Mouse (Mus musculus) heart, embryonic 10.5 days (tissue): ENCODE results near the gene Rims1. TPM values are rescaled to one million over a fixed set of nuclear protein-coding genes. Genes with fewer than 3 reads are reported as not detected.

Experiments
- DNase-seq: peaks from one replicate; pipeline ENCODE4 v3.0.0-alpha.2; 2017; ENCODE audit warnings: low spot score
- H3K27ac ChIP-seq: fragments of 300-500 bp; sonication (generic); 2 replicates; pipeline ENCODE4 v1.5.1; 2016; ENCODE audit warnings: mild to moderate bottlenecking
- H3K27me3 ChIP-seq: fragments of 300-500 bp; sonication (generic); 2 replicates; pipeline ENCODE4 v1.6.1; 2016; ENCODE audit warnings: mild to moderate bottlenecking; ENCODE audit not compliant: poor library complexity, insufficient read depth, severe bottlenecking
- H3K36me3 ChIP-seq: fragments of 300-500 bp; sonication (generic); 2 replicates; pipeline ENCODE4 v1.6.1; 2016; ENCODE audit warnings: mild to moderate bottlenecking, moderate library complexity
- H3K4me1 ChIP-seq: fragments of 300-500 bp; sonication (generic); 2 replicates; pipeline ENCODE4 v1.6.1; 2016; ENCODE audit warnings: mild to moderate bottlenecking
- H3K4me3 ChIP-seq: fragments of 300-500 bp; sonication (generic); 2 replicates; pipeline ENCODE4 v1.5.1; 2016; ENCODE audit warnings: mild to moderate bottlenecking, moderate library complexity
- H3K9me3 ChIP-seq: fragments of 300-500 bp; sonication (generic); 2 replicates; pipeline ENCODE4 v1.6.1; 2016; ENCODE audit warnings: mild to moderate bottlenecking, moderate library complexity
- WGBS: fragments of 180-500 bp; shearing (Covaris S2); methylation state at CpG from one replicate; pipeline ENCODE4 v1.1.7; 2016; 5-methylcytosine and 5-hydroxymethylcytosine counted together
- polyA plus RNA-seq: library from polyadenylated mRNA; unstranded; fragments of >200 nt; fragmentation: Nextera tagmentation; extraction: Ambion mirVana; gene quantifications from 2 replicates; pipeline ENCODE4 v1.2.1, GENCODE M21; 2016

The Rims1 gene
- polyA plus RNA-seq, 1 experiment from 2014 or later, result 1.2 TPM

DNA sequence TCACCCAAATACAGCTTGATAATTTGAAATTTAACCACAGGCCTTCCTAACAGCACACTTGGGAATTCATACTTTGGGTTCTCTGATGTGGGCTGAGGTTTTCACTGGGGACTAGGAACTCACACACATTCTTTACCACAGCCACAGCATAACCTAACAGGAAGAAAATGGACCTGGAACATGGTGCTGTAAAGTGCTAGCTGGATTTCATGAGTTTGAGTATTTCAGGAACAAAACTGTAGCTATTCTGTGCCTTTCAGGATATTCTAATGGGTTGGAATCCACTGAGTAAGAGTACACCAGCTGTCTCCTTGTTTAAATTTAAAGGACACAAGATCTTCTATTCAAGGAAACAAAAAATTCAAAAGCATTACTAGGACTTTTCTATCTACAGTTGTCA lies 149.8 kb downstream of the Rims1 start:
- Histone ChIP-seq H3K36me3 (no peaks in the 10 kb centered on the region), H3K27me3 (no peaks in the 10 kb centered on the region), H3K9me3 (no peaks in the 10 kb centered on the region), H3K4me1 (no peaks in the 10 kb centered on the region), H3K27ac (no peak overlapping the region), H3K4me3 (no peak overlapping the region)
- no peak for DNase-seq

DNA sequence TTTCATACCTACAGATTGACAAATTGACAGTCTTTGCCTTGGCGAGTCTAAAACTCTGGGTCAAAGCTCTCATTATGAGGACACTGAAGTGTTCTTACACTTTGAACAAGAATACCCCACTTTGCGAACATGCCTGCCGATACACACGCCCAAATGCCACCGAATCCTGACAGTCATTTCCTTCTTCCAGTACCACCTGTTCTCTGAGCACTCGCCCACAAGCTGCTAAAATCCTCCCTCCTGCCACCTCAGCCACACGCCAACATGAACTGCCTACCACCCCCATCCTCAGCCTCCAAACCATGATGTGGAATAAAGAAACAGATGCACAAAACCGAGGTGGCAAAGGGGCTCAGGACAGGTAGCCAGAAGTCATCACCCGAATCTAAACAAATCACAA lies 150.9 kb downstream of the Rims1 start:
- WGBS, result 86% methylated on average over 9 of the region's 9 CpGs
- Histone ChIP-seq H3K9me3 (no peaks in the 10 kb centered on the region), H3K4me3 (no peak overlapping the region), H3K27ac (no peak overlapping the region), H3K4me1 (no peaks in the 10 kb centered on the region), H3K36me3 (no peaks in the 10 kb centered on the region), H3K27me3 (no peaks in the 10 kb centered on the region)
- no peak for DNase-seq

DNA sequence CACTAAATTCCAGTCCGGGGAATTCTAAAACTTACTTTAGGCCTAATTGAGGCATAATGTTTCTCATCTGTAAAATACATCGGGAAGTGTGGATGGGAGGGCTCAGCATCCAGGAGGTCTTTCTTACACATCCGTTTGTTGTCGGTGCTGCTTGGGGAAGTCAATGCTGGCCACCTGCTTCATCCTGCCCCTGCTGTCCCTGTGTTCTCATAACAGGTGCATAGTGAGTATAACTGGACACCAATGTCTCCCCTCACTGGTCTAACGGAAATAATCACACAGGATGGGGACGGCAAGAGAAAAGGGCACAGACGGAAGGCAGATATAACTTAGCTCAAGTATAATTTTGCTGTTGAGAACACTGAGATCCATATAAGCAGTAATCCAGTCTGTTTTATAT lies 155.2 kb downstream of the Rims1 start:
- no peak overlapping the region for H3K27ac ChIP-seq
- H3K4me1 ChIP-seq, result no peaks in the 10 kb centered on the region
- DNase-seq, result no peak
- H3K9me3 ChIP-seq, result no peaks in the 10 kb centered on the region
- no peak overlapping the region for H3K4me3 ChIP-seq
- 76% methylated on average over 7 of the region's 7 CpGs for WGBS
- H3K36me3 ChIP-seq, result no peaks in the 10 kb centered on the region
- no peaks in the 10 kb centered on the region for H3K27me3 ChIP-seq

DNA sequence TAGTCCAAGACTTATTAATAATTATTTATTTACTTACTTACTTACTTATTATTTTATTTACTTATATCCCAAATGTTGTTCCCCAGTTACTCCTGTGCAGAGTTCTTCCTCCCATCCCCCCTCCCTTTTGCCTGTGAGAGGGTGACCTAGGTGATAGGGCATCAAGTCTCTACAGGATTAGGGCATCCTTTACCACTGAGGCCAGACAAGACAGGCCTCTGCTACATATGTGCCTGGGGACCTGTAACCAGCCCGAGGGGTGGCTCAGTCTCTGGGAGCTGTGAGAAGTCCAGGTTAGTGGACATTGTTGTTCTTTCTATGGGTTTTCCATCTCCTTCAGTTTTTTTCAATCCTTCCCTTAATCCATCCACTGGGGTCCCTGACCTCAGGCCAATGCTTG lies 156.4 kb downstream of the Rims1 start:
- WGBS, result 69% methylated on average over 1 of the region's 1 CpGs
- Histone ChIP-seq H3K27ac (no peak overlapping the region), H3K4me3 (no peak overlapping the region)

GRCm38 (mm10) chr1:22645257-22645656 lies 160.5 kb downstream of the Rims1 start:
- no peaks in the 10 kb centered on the region for H3K36me3 ChIP-seq
- no peaks in the 10 kb centered on the region for H3K4me1 ChIP-seq
- H3K27ac ChIP-seq, result no peak overlapping the region
- no peaks in the 10 kb centered on the region for H3K9me3 ChIP-seq
- no peak for DNase-seq
- 26% methylated on average over 2 of the region's 2 CpGs for WGBS
- H3K27me3 ChIP-seq, result no peaks in the 10 kb centered on the region
- H3K4me3 ChIP-seq, result no peak overlapping the region

More for the DNA sequence above, 156.4 kb downstream of the Rims1 start:
- Histone ChIP-seq H3K4me1 (no peaks in the 10 kb centered on the region), H3K9me3 (no peaks in the 10 kb centered on the region), H3K36me3 (no peaks in the 10 kb centered on the region), H3K27me3 (no peaks in the 10 kb centered on the region)
- no peak for DNase-seq

DNA sequence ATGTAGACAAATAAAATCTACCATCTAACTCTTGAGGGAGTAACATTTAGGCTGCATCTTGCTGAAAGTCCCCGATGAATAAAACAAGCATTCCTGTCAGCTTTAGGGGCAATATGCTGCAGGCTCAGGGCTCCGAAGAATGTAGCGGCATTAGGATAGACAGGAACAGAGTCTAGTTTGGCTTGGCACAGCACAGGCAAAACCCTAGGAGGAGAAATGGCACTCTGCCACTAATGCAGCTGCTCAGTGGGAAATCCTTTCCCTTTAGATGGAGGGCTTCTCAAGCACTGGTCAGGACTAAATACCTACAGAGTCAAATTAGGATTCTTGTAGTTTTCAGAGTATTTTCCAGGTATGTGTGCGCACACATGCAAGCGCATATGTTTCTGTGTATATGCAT lies 165.2 kb downstream of the Rims1 start:
- Histone ChIP-seq H3K27ac (no peak overlapping the region), H3K4me3 (no peak overlapping the region), H3K36me3 (no peaks in the 10 kb centered on the region), H3K27me3 (no peaks in the 10 kb centered on the region), H3K4me1 (no peaks in the 10 kb centered on the region), H3K9me3 (no peaks in the 10 kb centered on the region)
- WGBS, result 92% methylated on average over 5 of the region's 5 CpGs
- no peak for DNase-seq

GRCm38 (mm10) chr1:22639702-22640101 lies 166.1 kb downstream of the Rims1 start:
- Histone ChIP-seq H3K27ac (no peak overlapping the region), H3K4me3 (no peak overlapping the region), H3K9me3 (no peaks in the 10 kb centered on the region), H3K36me3 (no peaks in the 10 kb centered on the region), H3K27me3 (no peaks in the 10 kb centered on the region), H3K4me1 (no peaks in the 10 kb centered on the region)
- 76% methylated on average over 3 of the region's 3 CpGs for WGBS
- DNase-seq, result no peak

- no peaks in the 10 kb centered on the region for H3K9me3 ChIP-seq
- no peak overlapping the region for H3K4me3 ChIP-seq
- no peaks in the 10 kb centered on the region for H3K27me3 ChIP-seq
- H3K27ac ChIP-seq, result no peak overlapping the region
- no peak for DNase-seq
- no peaks in the 10 kb centered on the region for H3K4me1 ChIP-seq
- 89% methylated on average over 2 of the region's 2 CpGs for WGBS
- H3K36me3 ChIP-seq, result no peaks in the 10 kb centered on the region
Measured at GRCm38 (mm10) chr1:22633871-22634270, 171.9 kb downstream of the Rims1 start.

DNA sequence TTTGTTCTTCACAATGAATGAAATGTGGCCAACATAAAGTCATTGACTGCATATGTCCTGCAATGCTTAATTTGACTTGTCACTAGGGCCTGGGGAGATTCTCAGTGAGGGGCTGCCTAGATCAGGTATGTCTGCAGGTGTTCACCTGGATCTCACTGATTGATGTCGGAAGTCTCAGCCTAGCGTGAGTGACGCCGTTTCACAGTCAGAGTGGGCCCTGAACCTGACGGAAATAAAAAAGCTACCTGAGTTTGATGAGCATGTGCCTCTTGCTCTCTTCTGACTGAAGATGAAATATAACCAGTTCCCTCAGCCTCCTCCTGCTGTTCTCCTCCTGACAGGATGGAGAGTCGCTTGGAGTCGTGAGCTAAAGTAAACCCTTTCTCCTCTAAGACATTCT lies 173.2 kb downstream of the Rims1 start:
- Histone ChIP-seq H3K27ac (no peak overlapping the region), H3K27me3 (no peaks in the 10 kb centered on the region), H3K36me3 (no peaks in the 10 kb centered on the region), H3K9me3 (no peaks in the 10 kb centered on the region), H3K4me3 (no peak overlapping the region), H3K4me1 (no peaks in the 10 kb centered on the region)
- 73% methylated on average over 7 of the region's 7 CpGs for WGBS
- no peak for DNase-seq

DNA sequence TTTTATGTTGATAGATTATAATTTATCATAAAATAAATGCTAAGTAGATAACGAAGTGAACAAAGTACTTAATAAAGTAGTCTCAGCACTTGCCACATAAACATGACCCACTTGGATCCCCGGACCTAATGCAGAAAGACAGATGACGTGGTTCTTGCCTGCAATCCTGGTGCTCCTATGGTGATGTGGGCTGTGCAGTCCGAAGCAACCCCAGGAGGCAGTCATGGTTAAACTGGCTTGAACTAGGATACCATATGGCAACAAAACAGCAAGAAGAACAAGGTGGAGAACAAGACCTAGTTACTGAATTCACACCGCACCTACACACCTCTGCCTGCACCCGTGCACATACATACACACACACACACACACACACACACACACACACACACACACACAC lies 173.8 kb downstream of the Rims1 start:
- no peaks in the 10 kb centered on the region for H3K27me3 ChIP-seq
- H3K36me3 ChIP-seq, result no peaks in the 10 kb centered on the region
- H3K9me3 ChIP-seq, result no peaks in the 10 kb centered on the region
- no peak overlapping the region for H3K27ac ChIP-seq
- H3K4me1 ChIP-seq, result no peaks in the 10 kb centered on the region
- 83% methylated on average over 6 of the region's 6 CpGs for WGBS
- no peak for DNase-seq
- no peak overlapping the region for H3K4me3 ChIP-seq

- no peak for DNase-seq
- H3K27me3 ChIP-seq, result no peaks in the 10 kb centered on the region
- H3K4me3 ChIP-seq, result no peak overlapping the region
- 84% methylated on average over 8 of the region's 8 CpGs for WGBS
- H3K36me3 ChIP-seq, result no peaks in the 10 kb centered on the region
- no peak overlapping the region for H3K27ac ChIP-seq
- no peaks in the 10 kb centered on the region for H3K9me3 ChIP-seq
- H3K4me1 ChIP-seq, result no peaks in the 10 kb centered on the region
Measured at GRCm38 (mm10) chr1:22629011-22629410, 176.8 kb downstream of the Rims1 start.

DNA sequence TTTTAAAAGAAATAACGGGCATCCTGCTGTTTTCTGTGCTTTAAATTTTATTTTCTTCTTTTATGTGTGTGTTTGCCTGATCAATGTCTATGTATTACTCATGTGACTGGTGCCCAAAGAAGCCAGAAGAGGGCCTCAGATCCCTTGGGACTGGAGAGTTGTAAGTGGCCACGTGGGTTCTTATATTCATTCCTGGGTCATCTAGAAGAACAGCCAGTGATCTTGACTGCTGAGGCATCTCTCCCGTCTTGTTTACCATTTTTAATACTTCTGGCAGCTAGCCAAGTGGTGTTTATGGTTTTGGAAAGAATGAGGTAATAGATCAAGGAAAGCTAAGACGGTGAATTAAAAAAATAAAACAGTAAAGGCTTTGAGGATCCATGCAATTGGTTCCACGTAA lies 178.8 kb downstream of the Rims1 start:
- Histone ChIP-seq H3K27ac (no peak overlapping the region), H3K9me3 (no peaks in the 10 kb centered on the region), H3K27me3 (no peaks in the 10 kb centered on the region), H3K4me1 (no peaks in the 10 kb centered on the region), H3K36me3 (no peaks in the 10 kb centered on the region), H3K4me3 (no peak overlapping the region)
- 57% methylated on average over 5 of the region's 5 CpGs for WGBS
- DNase-seq, result no peak

DNA sequence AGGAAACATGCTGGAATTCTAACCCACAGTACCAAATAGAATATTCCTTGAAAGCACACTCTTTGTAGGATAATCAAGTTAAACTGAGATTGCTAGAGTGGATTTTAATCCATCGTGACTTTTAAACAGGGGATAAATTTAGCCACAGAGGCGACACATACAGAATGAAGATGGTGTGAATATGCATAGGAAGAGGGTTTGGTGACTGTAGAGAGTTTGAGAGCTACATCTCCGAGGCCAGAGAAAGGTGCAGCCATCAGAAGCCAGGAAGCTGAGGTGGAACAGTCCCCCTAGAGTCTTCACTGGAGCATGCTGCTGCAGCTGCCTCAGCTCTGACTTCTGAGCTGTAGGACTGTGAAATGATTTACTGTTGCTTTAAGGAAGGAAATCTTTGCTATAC lies 179.5 kb downstream of the Rims1 start:
- no peak for DNase-seq
- Histone ChIP-seq H3K27ac (no peak overlapping the region), H3K36me3 (no peaks in the 10 kb centered on the region), H3K9me3 (no peaks in the 10 kb centered on the region), H3K4me3 (no peak overlapping the region), H3K27me3 (no peaks in the 10 kb centered on the region), H3K4me1 (no peaks in the 10 kb centered on the region)
- WGBS, result 63% methylated on average over 3 of the region's 3 CpGs

DNA sequence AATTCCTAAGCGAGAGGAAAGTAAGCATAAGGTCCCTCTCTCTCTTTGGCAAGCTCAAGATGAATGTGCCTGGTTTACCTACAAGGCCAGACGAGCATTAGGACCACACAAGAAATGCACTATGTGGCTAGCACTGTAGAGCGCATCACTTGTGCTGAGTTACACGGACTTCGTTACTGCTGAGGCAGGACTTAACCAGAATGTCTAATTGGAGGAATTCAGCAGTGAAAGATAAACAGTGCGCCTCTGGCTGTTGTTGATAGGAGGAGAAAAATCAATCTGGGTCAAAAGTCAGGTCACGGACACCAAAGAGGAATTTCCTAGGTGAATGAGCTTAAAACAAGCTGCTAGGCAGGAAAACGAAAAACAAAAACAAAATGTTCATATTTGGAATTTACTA lies 185.0 kb downstream of the Rims1 start:
- Histone ChIP-seq H3K27ac (no peak overlapping the region), H3K4me1 (0 out of 2 replicates have a peak, but pooled peaks cover 3% of the 10 kb centered on the region), H3K4me3 (no peak overlapping the region), H3K36me3 (no peaks in the 10 kb centered on the region), H3K9me3 (peaks cover 7% of the 10 kb centered on the region), H3K27me3 (no peaks in the 10 kb centered on the region)
- WGBS, result 64% methylated on average over 8 of the region's 8 CpGs
- DNase-seq, result no peak
